ENCODE assay signal across 12 mouse cellular contexts in the genomic region with DNA sequence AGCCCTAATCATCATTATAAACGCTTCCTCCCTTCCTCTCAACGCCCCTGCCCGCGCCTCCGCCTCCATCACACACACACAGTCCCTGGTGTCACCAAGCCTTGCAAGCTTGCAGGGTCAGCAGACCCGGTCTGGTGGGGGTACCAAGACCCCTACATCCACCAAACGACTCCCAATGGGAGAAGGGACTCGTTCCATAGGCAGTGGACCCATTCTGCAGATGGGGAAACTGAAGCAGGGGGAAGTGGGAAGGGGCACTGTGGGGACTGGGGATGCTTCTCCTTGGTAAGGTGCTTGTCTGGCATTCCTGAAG. TPM values are rescaled to one million over a fixed set of nuclear protein-coding genes. Genes with fewer than 3 reads are reported as not detected.
DNase-seq lines count a peak whose midpoint lies in the region; ATAC-seq lines count a peak whose summit lies in the region.
"Had no signal": no experiment of that assay in that cellular context is flagged by ENCODE, and none has a peak within 500 bp of the region (broad histone marks: within the 10 kb centered on the region; RNA-seq: fewer than 3 reads in every experiment).

No protein-coding gene starts in this region.

- peak overlapping the region; percentile 42 for H3K9ac ChIP-seq in kidney, embryonic 16.5 days (replicated peaks; ENCODE audit: low read length)
- no peak overlapping the region for H3K9ac ChIP-seq in forebrain, embryonic 11.5 days (ENCODE audit: low read length)
- no peak overlapping the region for H3K9ac ChIP-seq in hindbrain, embryonic 15.5 days
- peak overlapping the region; percentile 39; the same call in 1 of the 2 replicates for H3K9ac ChIP-seq in midbrain, embryonic 15.5 days

- 2% methylated on average over 8 of the region's 8 CpGs for WGBS in kidney, embryonic 16.5 days
- WGBS in forebrain, embryonic 11.5 days: 11% methylated on average over 8 of the region's 8 CpGs
- 5% methylated on average over 8 of the region's 8 CpGs for WGBS in hindbrain, embryonic 15.5 days
- WGBS in midbrain, embryonic 15.5 days: 10% methylated on average over 8 of the region's 8 CpGs

- H3K4me2 ChIP-seq in kidney, embryonic 16.5 days (replicated peaks; ENCODE audit: low read depth, low read length): peak overlapping the region; percentile 44
- H3K4me2 ChIP-seq in forebrain, embryonic 11.5 days (ENCODE audit: low read depth, low read length, severe bottlenecking): peak overlapping the region; percentile 26; the same call in 1 of the 2 replicates
- H3K4me2 ChIP-seq in hindbrain, embryonic 15.5 days: peak overlapping the region; percentile 38
- peak overlapping the region; percentile 40 for H3K4me2 ChIP-seq in midbrain, embryonic 15.5 days

- peaks cover 23% of the 10 kb centered on the region for H3K4me1 ChIP-seq in kidney, embryonic 16.5 days (ENCODE audit: insufficient read depth, low read length)
- peaks cover 8% of the 10 kb centered on the region; the same call in 1 of the 2 replicates for H3K4me1 ChIP-seq in forebrain, embryonic 11.5 days (replicated peaks; ENCODE audit: control insufficient read depth, insufficient read depth, low read length)
- H3K4me1 ChIP-seq in hindbrain, embryonic 15.5 days (replicated peaks): peaks cover 26% of the 10 kb centered on the region
- H3K4me1 ChIP-seq in midbrain, embryonic 15.5 days: peaks cover 25% of the 10 kb centered on the region

- no peaks in the 10 kb centered on the region for H3K36me3 ChIP-seq in kidney, embryonic 16.5 days (ENCODE audit: insufficient read depth, low read length)
- H3K36me3 ChIP-seq in forebrain, embryonic 11.5 days (ENCODE audit: control insufficient read depth, insufficient read depth, low read length): no peaks in the 10 kb centered on the region
- H3K36me3 ChIP-seq in hindbrain, embryonic 15.5 days: no peaks in the 10 kb centered on the region
- no peaks in the 10 kb centered on the region for H3K36me3 ChIP-seq in midbrain, embryonic 15.5 days (replicated peaks)
- H3K36me3 ChIP-seq: G1E had no signal

- ATAC-seq in kidney, embryonic 16.5 days (ENCODE audit: low FRiP score, low TSS enrichment): no peak
- no peak for ATAC-seq in forebrain, embryonic 11.5 days (replicated peaks; ENCODE audit: low FRiP score)
- no peak; the same call in 1 of the 2 replicates for ATAC-seq in hindbrain, embryonic 15.5 days (ENCODE audit: low FRiP score, low read depth)
- ATAC-seq in midbrain, embryonic 15.5 days (replicated peaks): no peak; the same call in 1 of the 2 replicates
- no peak for ATAC-seq in activated CD4-positive, CD25-positive, alpha-beta regulatory T cell, adult 4 months

- H3K27me3 ChIP-seq in kidney, embryonic 16.5 days (ENCODE audit: insufficient read depth, low read length): peaks cover 60% of the 10 kb centered on the region
- peaks cover 50% of the 10 kb centered on the region for H3K27me3 ChIP-seq in forebrain, embryonic 11.5 days (ENCODE audit: control insufficient read depth, insufficient read depth, low read length)
- H3K27me3 ChIP-seq in hindbrain, embryonic 15.5 days: peaks cover 22% of the 10 kb centered on the region
- peaks cover 14% of the 10 kb centered on the region for H3K27me3 ChIP-seq in midbrain, embryonic 15.5 days (replicated peaks)

- peak overlapping the region; percentile 23 for H3K4me3 ChIP-seq in kidney, embryonic 16.5 days (ENCODE audit: low read length)
- no peak overlapping the region for H3K4me3 ChIP-seq in forebrain, embryonic 11.5 days (ENCODE audit: low read depth, low read length)
- H3K4me3 ChIP-seq in hindbrain, embryonic 15.5 days: no peak overlapping the region
- H3K4me3 ChIP-seq in midbrain, embryonic 15.5 days: 0 out of 2 replicates have a peak overlapping the region, but pooled peaks have one; percentile 9

- peak overlapping the region; percentile 91 for H3K27ac ChIP-seq in kidney, embryonic 16.5 days (ENCODE audit: low read length)
- H3K27ac ChIP-seq in forebrain, embryonic 11.5 days (ENCODE audit: low read depth, low read length): no peak overlapping the region
- peak overlapping the region; percentile 32 for H3K27ac ChIP-seq in hindbrain, embryonic 15.5 days (replicated peaks)
- H3K27ac ChIP-seq in midbrain, embryonic 15.5 days: peak overlapping the region; percentile 60; the same call in 1 of the 2 replicates

- DNase-seq in kidney, adult 8-10 months: no peak
- DNase-seq in forebrain, embryonic 11.5 days (ENCODE audit: low spot score): peak; percentile 66
- no peak for DNase-seq in gastrocnemius, adult 8-10 months (ENCODE audit: low spot score in 2 of 2)
- no peak for DNase-seq in spleen, postnatal 36 days (ENCODE audit: low spot score in 2 of 2)
- DNase-seq: adrenal gland, adult 8-10 months; cerebellum, adult 11-12 months; lung, adult 2 months had no signal

- H3K9me3 ChIP-seq in kidney, embryonic 16.5 days (ENCODE audit: low read length): no peaks in the 10 kb centered on the region
- H3K9me3 ChIP-seq in forebrain, embryonic 11.5 days (ENCODE audit: control insufficient read depth, low read length): peaks cover 3% of the 10 kb centered on the region; the same call in 1 of the 2 replicates
- H3K9me3 ChIP-seq in hindbrain, embryonic 15.5 days: no peaks in the 10 kb centered on the region
- H3K9me3 ChIP-seq in midbrain, embryonic 15.5 days: no peaks in the 10 kb centered on the region

RNA-seq across cellular contexts. Expression of a gene that starts 42.4 kb away (rescaled TPM):
- 52.8 and 65.4 TPM in 2 replicates for polyA plus RNA-seq in kidney, embryonic 16.5 days (2015; fragmentation: Nextera tagmentation; extraction: Ambion mirVana)
- 27.3 and 28.2 TPM in 2 replicates for polyA plus RNA-seq in forebrain, embryonic 11.5 days (2014; fragmentation: Nextera tagmentation; extraction: Ambion mirVana)
- 35.9 and 47.3 TPM in 2 replicates for polyA plus RNA-seq in hindbrain, embryonic 15.5 days (2015; fragmentation: Nextera tagmentation; extraction: Ambion mirVana)
- polyA plus RNA-seq in midbrain, embryonic 15.5 days (2015; fragmentation: Nextera tagmentation; extraction: Ambion mirVana): 43.5 and 48.8 TPM in 2 replicates
- total RNA-seq in gastrocnemius, adult 8-10 months (2022): not detected
- not detected for polyA plus RNA-seq in activated CD4-positive, CD25-positive, alpha-beta regulatory T cell, adult 4 months (2017; shearing (Covaris generic))
- total RNA-seq: adrenal gland, adult 8-10 months; G1E had no signal
- polyA plus RNA-seq: G1E; lung, adult 2 months had no signal

Comparison
In these comparisons a context has a peak if more than half of its experiments do, and no peak if none do; other contexts are left out.
1. H3K4me3 ChIP-seq: peak in kidney, embryonic 16.5 days (single experiment) and midbrain, embryonic 15.5 days (single experiment); none in forebrain, embryonic 11.5 days (single experiment) and hindbrain, embryonic 15.5 days (single experiment).
2. H3K9ac ChIP-seq: peak in kidney, embryonic 16.5 days (single experiment) and midbrain, embryonic 15.5 days (single experiment); none in forebrain, embryonic 11.5 days (single experiment) and hindbrain, embryonic 15.5 days (single experiment).
3. RNA of a gene that starts 42.4 kb away (polyA plus RNA-seq): 52.8 to 65.4 TPM in kidney, embryonic 16.5 days, 43.5 to 48.8 TPM in midbrain, embryonic 15.5 days, 35.9 to 47.3 TPM in hindbrain, embryonic 15.5 days and 27.3 to 28.2 TPM in forebrain, embryonic 11.5 days; not detected in activated CD4-positive, CD25-positive, alpha-beta regulatory T cell, adult 4 months; every median in the first group is over 10 times any median in the second.
4. Peak in every context shown above with its lines, with median percentiles within 50 percentile points of each other: H3K4me2 ChIP-seq.